Mouse (Mus musculus) gastrocnemius, postnatal 4 days (tissue): ENCODE measurements around the gene Yae1d1. TPM values are rescaled to one million over a fixed set of nuclear protein-coding genes. Genes with fewer than 3 reads are reported as not detected.
"Not testable (repeated sequence)": the region's sequence is repeated elsewhere in the genome, so short reads cannot be mapped to it uniquely, and the experiment has no call there.

ENCODE experiments used
- DNase-seq, 2 experiments: peaks; one replicate each; pipeline ENCODE4 v3.0.0; 2021 to 2022; ENCODE audit warnings: low spot score in 2 of 2, mixed read lengths in 2 of 2
- long read RNA-seq, 2 experiments: library from polyadenylated mRNA; stranded (forward); transcript quantifications; one replicate each; pipeline ENCODE4 v2.0.0; 2021
- total RNA-seq, 2 experiments: library from RNA; stranded (reverse); gene quantifications; 2 replicates each; pipeline ENCODE4 v1.2.3; 2021

The Yae1d1 gene
- 10 to 100 TPM; 18.7 to 21.7 TPM for total RNA-seq
- long read RNA-seq, experiment 1, full-length matches to known transcripts = 43 of 44 reads
- long read RNA-seq, experiment 1, partial matches to known transcripts = 1 of 44 reads
- long read RNA-seq, experiment 1, other reads (novel, unspliced or antisense) = 0 of 44 reads
- long read RNA-seq, experiment 2, full-length matches to known transcripts = 29 of 34 reads
- long read RNA-seq, experiment 2, partial matches to known transcripts = 4 of 34 reads
- long read RNA-seq, experiment 2, other reads (novel, unspliced or antisense) = 1 of 34 reads

DNA sequence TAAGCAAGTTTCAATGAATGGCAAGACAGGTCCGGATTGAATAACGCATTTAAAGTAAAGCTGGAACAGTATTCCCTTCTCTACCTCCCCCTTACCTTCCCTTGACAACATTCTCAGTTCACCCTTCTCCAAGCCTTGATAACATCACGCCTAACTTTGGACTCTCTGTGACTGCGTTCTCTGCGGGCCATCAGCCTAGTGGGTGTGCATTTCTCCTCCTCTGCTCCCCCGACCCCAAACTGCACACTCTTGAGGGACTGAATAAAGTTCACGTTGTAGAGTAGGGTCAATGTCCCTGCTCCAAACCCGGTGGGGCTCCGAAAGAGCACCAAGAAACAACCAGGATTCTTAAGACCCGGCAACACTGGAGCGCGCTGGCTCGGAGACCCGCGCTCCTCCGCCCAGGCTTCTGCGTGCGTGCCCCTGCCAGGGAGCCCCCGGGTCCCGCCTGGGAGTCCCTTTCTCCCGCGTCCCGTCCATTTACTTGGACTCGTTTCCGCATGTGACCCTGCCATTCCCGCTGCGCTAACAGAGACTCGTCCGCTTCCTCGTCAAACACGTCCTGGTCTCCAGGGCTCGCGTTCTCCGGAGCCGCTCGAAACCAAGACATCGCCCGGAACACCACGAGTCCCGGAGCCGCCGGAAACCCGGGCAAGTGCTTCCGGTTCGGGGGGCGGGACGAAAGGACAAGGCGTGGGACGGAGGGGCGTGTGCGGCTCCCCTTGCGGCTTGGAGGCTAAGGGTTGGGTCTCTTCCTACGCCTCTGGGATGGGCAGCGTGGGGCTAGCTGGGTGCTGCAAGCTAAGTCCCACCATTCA lies at the start of gene Yae1d1:
Yae1d1 (minus strand) TSS at position 653 of the 818 bp plus-strand sequence.
- DNase-seq = peak; percentile 88 to 95

DNA sequence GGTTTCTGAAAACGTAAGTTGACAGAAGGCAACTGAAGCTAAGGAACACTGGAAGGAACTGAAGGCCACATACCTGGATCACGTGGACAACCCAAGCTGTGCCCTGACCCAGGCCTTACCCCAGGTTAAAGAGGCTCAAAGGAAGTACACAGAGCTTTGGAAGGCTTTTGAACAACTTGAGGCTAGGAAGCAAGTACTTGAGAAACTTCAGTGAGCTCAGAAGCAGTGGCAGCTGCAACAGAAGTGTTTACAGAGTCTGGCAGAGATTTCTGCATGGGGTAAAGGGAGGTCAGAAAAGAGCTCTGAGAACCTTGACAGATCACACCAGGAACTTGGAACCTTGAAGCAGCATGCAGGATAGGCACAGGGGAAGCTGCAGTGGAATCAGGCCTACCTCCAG lies 45.7 kb upstream of the Yae1d1 start:
- no peak for DNase-seq

DNA sequence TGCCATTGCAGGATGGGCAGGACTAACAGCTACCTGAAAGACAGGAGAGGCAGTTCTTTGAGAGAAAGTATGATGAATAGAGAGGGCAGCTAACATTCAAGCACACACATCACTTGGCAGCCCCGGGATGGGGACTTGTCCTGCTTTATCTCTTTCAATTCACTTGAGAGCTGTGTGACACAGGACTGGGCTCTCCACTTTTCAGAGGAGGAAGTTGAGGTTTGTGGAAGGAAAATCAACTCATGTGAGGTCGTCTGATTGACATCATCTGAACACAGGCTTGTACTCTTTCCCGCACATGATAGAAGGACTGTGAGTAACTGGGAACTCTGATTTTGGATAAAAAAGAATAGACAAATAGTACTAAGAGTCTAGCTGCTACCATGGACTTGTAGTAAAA lies 23.5 kb upstream of the Yae1d1 start:
- DNase-seq = no peak

DNA sequence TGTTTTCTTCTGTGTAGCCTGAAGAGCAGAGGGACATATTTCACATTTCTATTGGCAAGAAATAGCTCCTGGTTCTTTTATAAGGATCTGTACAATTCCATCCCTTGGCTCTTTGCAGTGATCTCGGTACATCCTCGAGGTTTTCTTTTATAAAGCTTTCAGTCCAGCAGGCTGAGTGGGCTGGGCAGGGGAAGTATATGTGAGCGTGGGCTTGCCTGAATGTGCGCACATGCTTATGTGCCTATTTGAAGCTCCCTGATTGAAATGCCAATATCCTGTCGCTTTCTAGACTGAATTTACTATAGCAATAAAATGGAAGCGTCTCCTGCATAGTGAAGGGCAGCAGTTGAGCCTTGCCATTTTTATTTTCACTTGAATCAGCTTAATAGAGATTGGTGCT lies 20.1 kb upstream of the Yae1d1 start:
- no peak for DNase-seq

DNA sequence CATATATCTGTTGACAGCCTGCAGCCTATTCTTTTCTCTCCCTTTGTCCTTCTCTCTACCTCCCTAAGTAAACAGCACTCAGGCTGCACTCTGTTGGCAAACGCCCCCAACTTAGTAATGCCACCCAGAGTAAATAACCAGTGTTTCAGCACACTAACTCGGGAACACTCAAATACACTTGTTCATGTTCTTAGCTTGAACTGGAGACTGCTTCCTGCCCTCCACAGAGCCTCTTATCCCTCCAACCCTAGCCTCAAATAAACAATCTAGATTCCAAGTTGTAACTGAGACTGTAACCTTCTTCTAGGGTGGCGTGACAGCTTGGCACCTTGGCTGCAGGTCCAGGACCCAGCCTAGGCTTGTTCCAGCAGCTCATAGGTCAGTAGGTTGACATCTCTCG lies 17.9 kb upstream of the Yae1d1 start:
- DNase-seq = no peak

DNA sequence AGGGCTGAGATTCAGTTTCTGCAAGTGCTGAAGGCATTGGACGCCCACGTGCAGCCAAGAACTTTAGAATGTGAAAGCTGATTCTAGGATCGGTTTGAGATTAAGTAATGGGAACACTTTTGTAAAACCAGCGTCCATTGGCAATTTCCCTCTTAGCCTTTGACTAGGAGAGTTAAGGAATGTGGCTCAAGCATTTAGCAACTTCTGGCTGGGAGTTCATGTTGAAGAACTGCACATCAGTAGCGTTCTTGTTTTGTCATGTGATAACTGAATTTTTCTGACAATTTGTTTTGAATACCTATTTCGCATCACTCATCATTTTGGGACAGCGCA lies 332 bp upstream of the Yae1d1 start:
- DNase-seq = no peak

DNA sequence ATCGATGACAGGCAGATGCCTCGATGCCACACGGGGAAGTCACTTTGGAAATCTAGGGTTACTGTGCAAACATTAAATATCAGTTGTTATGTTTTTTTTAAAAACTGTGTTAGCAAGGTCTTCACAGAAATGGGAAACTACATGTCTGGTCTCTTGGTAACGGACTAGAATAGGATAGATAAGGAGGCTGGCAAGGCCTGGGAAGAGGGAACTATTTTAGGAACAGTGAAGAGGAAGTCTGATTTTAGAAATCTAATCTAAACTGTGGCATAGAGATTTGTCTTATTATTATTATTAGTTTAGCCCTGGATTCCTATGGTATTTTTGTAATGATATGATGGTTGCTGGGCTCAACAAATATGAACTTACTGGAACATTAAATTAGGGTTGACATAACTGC lies 1.1 kb downstream of the Yae1d1 start:
- no peak for DNase-seq

DNA sequence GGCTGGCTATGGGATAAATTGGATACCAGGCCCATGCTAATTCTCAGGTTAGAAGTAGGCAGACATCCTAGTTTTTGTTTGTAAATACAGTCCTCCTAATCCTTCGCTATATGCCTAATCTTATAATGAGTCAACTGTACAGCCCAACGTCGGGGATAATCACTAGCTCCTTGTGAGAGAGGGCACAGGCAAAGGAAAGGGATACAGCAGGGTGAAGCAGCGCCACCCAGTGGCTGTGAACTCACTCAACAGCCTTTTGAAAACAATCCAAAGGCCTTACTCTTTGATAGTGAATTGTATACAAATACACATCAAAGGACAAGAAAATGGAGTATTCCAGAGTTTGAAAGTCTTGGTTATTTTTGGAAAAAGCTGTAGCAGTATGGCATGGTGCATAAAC lies 10.0 kb downstream of the Yae1d1 start:
- peak in 1 of 2 experiments; percentile 31 for DNase-seq

DNA sequence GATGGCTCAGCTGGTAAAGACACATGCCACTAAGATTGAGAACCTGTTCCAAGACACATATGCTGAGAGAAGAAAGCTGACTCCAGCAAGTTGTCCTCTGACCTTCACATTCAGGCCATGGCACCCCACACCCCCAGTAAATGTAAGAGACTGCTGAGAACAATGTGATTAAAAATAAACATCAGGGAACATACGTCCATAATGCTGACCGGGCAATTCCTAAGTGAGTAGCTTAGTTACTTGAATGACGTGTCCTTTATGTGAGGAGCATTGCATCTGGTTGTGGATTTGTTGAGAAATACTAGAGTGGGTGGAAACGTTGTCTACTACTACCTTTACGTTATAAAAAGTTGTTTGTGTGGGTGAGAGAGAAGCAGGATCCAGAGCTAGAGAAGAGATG lies 10.5 kb downstream of the Yae1d1 start:
- no peak for DNase-seq

DNA sequence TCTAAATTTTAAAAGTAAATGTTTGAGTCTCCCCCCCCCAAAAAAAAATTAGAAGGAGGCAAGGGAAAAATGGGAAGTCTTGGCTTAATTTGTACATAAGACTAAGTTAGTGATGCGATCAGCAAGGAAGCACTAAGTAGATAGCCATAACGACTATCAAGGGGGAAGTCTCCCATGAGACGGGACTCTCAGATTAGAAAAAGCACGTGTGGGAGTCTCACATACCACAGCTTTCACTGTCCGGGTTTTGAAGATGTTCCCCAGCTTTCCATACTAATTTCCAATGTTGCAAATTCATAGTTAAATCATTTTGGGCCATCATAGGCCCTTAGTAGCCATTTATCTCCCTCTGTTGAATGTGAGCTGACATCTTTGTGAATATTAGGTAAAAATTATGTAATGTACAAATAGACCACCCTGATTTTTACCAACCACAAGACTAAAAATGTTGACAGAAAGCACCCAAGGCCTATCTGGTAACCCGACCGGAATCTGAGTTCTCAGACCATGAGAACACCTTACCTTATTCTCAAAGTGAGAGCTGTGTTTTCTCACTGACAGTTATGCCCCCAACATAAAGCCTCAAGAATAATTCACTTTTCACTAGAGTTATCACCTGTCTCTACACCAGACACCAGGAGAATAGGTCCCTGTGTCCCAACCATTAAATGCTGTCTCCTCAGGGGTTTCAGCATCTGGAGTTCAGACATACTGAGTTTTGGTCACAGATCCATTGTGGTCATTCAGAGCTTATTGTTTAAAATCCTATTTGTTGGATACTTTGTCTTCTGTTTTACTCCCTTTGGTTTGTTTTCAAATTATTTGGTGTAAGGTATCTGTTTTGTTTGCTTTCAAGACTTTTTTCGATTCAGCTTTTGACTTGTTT lies 16.1 kb downstream of the Yae1d1 start:
- no peak for DNase-seq

DNA sequence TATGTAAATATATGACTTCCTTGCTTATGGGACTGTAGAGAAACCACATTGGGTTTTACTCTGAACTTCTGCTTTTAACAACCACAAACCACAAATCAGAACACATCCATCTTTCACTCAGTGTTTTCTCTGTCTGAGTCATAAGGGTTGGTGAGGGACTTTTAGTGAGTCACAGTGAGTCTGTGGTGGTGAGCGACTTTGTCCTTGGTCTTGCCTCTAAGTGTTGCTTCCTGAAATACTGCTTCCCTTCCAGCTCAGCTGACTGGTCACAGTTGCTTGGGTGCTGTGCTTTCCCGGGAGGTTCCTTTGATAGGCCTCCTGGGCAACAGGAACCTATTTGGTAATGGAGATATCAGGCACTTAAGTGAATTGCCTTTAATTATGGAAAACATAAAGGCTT lies 17.3 kb downstream of the Yae1d1 start:
- no peak for DNase-seq

DNA sequence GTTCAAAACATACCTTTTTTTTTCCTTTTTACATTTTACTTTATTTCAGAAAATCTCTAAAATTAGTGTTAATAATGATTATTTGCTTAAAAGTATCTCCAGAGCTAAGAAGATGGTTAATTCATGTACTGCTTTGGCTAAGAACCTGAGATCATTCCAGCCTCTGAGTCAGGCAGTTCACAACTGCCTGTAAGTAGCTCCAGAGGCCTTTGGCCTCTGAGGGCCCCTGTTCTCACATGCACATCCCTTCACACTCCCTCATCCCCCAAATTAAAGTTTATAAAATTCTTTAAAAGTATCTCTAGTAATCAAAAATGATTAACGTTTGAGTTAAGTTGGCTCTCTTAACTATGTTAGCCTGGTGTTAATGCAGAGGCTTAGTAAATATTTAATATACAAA lies 17.7 kb downstream of the Yae1d1 start:
- DNase-seq = no peak

DNA sequence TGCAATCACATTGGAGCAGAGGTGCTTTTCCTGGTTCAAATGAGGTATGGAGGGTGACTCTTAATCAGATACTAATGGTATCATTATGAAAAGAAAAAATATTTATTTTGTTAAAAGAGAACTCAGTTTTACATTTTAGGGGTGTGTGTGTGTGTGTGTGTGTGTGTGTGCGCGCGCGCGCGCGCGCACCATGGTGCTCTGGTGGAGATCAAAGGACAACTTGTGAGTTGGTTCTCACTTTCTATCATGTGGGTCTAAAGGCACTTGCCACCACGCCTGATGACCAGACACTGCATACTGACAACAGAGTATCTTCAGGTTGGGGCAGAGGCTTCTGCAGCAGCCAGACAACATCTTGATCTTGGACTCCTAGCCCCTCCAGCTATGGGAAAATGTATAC lies 18.4 kb downstream of the Yae1d1 start:
- DNase-seq = no peak

DNA sequence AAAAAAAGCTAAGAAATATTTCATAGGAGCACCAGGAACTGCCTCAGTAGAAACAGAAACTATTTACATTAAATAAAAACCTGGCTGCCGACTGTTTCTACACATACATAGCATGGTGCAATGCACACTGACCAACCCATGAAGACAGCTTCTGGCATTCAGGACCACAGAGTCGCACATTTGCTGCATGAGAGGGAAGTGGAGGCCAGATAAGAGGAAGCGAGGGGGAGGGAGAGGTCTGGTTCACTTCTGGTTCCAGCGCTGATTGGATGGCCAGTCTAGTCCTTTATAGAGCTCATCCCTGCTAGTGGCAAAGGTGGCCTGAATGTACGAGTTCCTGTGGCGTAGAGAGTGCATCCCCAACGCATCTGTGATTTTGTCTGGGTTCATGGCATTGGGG lies 32.5 kb downstream of the Yae1d1 start:
- DNase-seq = no peak

DNA sequence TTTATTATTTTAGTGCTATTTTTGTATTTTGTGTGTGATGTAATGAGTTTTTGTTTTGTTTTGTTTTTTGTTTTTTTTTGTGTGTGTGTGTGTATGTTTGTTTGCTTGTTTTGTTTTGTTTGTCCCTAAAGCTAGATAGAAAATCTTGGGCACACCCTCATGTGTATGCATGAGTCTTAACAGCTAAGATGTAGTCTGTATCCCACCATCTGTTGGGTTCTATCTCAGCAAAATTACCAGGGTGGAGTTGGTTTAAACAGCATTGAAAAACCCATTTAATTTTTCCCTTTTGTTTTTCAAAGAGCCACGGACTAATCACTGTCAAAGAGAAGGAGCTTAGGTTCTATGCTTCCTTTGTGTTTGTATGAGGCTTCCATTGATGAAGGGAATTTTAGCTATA lies 38.9 kb downstream of the Yae1d1 start:
- no peak for DNase-seq

DNA sequence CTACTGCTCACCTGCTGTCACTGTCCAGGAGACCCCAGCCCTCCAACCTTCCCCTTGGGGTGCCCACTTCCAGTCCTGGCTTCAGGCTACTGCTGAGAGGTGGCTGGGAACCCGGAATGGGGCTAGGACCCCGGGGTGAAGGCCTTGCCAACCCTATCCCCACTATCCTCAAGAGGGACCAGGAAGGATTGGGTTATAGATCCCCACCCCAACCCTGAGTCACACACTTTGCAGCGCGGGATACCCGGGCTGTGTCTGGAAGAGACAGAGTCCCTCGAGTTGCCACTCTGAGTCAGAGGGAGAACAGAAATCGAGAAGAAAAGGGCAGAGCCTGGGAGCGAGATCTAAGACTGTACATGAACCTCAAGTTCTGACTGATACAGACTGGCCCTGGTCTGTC lies 42.6 kb downstream of the Yae1d1 start:
- not testable (repeated sequence) for DNase-seq

DNA sequence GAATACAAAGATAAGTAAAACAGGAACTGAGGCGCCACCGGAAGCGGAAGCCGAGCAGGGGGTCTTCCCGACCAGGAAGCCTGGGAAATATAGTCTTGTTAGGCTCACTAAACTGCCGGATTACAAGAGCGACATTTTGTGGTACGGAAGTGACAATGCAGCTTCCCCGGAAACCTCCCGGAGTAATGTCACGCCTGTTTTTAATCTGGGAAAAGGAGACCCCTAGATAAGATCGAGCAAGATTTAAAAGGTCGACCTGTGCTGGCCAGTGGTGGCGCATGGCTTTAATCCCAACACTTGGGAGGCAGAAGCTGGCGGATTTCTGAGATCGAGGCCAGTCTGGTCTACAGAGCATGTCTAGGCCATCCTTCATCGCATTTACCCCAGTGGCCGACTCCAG lies 43.6 kb downstream of the Yae1d1 start:
- DNase-seq = no peak

DNA sequence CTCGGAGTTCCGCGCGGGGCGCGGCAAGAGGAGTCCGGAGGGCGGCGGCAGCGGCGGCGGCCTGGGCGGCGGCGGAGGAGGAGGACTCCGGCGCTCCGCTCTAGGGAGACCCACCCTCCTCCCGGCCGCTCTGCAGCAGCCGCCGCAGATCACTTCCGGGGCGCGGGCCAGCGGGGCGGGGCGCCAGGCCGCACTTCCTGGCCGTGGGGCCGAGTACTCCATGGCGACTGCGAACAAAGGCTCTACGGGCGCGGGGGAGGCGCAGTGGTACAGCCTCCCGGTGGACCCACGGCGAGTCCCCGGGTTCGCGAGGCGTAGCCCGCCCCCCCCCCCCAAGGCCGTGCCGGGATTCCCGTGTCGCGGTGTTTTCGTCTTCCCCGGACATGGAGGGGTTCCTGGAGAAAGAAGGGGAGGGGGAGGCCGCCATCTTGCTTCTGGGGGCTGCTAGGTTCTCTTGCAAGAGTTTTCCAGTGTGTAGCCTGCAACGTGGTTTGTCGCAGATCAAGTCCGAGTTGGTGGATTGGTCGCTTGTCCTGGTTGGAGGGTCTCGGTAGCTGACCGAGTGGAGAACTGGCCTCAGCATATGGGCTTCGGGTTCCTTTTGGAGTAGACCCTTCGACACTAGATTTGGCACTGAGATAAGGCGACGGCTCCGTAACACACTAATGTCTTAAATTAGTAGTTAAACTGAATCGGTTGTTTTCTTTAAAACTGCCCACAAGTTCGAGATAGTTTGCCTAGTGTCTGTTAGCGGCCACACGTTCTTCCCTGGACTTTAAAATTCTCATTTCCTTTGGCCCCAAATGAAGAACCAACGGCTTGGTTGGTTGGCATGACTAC lies 48.9 kb downstream of the Yae1d1 start, which contains the start of gene Rala:
Rala (minus strand) TSS at position 162 of the 840 bp plus-strand sequence.
- DNase-seq = peak; percentile 96

DNA sequence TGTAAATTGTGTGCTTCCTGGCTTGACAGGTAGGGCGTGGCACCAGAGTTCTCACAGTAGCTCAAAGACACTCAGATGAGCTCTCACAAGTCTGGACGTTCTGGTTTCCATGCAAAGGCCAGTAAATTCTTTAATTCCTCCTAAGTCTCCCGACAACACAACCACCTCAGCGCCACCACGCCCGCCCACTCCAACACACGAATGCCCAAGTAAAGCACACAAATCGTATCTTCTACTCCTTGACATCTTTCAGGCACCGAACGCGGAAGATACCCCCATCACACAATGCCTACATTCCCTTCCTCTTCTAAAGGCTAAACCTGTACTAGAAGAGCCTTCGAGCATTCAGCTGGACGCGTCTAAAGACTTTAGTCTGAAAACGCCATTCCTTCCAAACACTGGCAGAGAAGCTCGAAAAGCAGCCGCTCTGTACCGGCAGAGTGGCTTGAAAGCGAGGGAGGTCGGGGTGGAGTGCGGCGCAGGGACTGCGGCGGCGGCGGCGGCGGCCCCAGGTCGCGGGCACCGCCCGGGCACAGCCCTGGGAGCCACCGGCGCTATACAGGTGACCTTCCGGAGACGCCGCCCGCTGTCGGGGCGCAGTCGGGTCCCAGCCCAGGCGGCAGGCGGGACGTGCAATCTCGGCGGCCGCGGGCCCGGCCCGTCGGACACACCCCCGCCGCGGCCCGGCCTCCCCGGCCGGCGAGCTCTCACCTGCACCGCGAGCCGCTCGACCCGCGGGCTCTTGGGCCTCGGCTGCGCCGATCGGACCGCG lies 49.7 kb downstream of the Yae1d1 start:
- peak in 1 of 2 experiments; percentile 8 for DNase-seq

DNA sequence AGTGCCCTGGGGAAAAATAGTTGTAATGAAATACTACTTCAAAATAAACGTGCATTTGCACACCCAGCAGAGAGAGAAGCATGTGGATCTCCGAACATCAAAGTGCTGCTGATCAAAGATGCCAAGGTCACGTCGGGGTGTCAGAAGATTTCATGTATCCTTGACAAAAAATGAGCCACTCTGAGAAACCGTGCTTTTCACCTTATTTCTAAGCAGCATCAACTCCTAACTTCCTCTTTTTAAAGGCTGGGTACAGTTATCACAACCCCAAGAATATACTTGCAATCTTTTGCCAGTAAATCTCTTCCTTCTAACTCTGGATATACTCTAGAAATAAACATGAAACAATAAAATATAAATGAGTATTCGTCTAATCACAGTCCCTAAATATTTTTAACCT lies 50.8 kb downstream of the Yae1d1 start:
- DNase-seq = no peak
